Mouse (Mus musculus) bone marrow macrophage, adult 2 months (primary cell): ENCODE data around the gene Dnajc13.

Source experiments
- CTCF ChIP-seq: IDR thresholded peaks from 2 replicates; pipeline ENCODE4 v1.5.1; 2012; ENCODE audit warnings: low read depth, mild to moderate bottlenecking, low read length, moderate library complexity
- POLR2A ChIP-seq: IDR thresholded peaks from 2 replicates; pipeline ENCODE4 v1.6.1; 2012; ENCODE audit warnings: mild to moderate bottlenecking, low read depth, low read length, borderline replicate concordance

DNA sequence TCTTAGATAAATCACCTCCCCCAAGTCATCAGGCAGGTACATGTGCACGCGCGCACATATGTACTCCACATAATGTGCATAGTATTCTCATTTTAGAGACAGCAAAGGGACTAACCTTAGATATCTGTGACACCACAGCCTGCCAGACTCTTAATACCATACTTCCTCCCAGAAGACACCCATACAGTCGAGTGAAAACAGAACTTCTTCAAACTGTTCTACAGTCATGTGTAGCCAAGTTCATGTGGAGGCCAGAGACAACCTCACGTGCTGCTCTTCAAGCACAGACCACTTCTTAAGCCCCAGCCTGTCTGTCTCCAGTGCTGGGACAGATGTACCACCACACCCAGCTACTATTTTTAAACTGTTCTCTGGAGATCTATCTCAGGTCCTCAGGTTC, 29.7 kb downstream of the Dnajc13 start:
- no peak for TF ChIP-seq CTCF
- no peak for TF ChIP-seq POLR2A
